Mouse (Mus musculus) gastrocnemius, adult 8-10 months (tissue): ENCODE results near the gene Hspb2. TPM values are rescaled to one million over a fixed set of nuclear protein-coding genes. Genes with fewer than 3 reads are reported as not detected.
A peak's percentile ranks its signal among the peaks of the same experiment; 100 is the strongest.

Experiments
- DNase-seq, 2 experiments: peaks; one replicate each; pipeline ENCODE4 v3.0.0; 2022; ENCODE audit warnings: low spot score in 2 of 2
- total RNA-seq, 4 experiments: library from RNA; stranded (reverse); gene quantifications; 2 replicates each; pipeline ENCODE4 v1.2.4; 2022

Hspb2 gene
- total RNA-seq = 100 to 1,000 TPM; 118 to 146 (median 133) TPM

GRCm38 (mm10) chr9:50752054-50752602 lies at the start of gene Hspb2:
Gene Hspb2 (minus strand): TSS chr9:50752354.
- DNase-seq = peak; percentile 59 to 70

GRCm38 (mm10) chr9:50800985-50801384 lies 48.8 kb upstream of the Hspb2 start:
- peak in 1 of 2 experiments; percentile 14 for DNase-seq

GRCm38 (mm10) chr9:50798368-50798767 lies 46.2 kb upstream of the Hspb2 start:
- DNase-seq = no peak

- no peak for DNase-seq
These were observed 45.5 kb upstream of the Hspb2 start for GRCm38 (mm10) chr9:50797641-50798040.

GRCm38 (mm10) chr9:50796776-50797175 lies 44.6 kb upstream of the Hspb2 start:
- no peak for DNase-seq

GRCm38 (mm10) chr9:50795266-50795665 lies 43.1 kb upstream of the Hspb2 start:
- DNase-seq = no peak

- DNase-seq = no peak
These were observed 30.0 kb upstream of the Hspb2 start for GRCm38 (mm10) chr9:50782155-50782554.

- no peak for DNase-seq
These were observed 24.1 kb upstream of the Hspb2 start for GRCm38 (mm10) chr9:50776162-50776760.

GRCm38 (mm10) chr9:50775662-50776126 lies 23.5 kb upstream of the Hspb2 start:
- no peak for DNase-seq

- peak; percentile 72 to 75 for DNase-seq
These were observed 22.9 kb upstream of the Hspb2 start, which contains the start of the genes Alg9 and 1110032A03Rik for GRCm38 (mm10) chr9:50774991-50775612. Gene Alg9 (plus strand): TSS chr9:50775019. Gene 1110032A03Rik (minus strand): TSS chr9:50775520.

- DNase-seq = no peak
These were observed 21.9 kb upstream of the Hspb2 start for GRCm38 (mm10) chr9:50774026-50774462.

GRCm38 (mm10) chr9:50770011-50770410 lies 17.9 kb upstream of the Hspb2 start:
- DNase-seq = no peak

- peak; percentile 95 to 96 for DNase-seq
These were observed 16.2 kb upstream of the Hspb2 start, which contains the start of gene Fdxacb1 for GRCm38 (mm10) chr9:50768107-50769002. Gene Fdxacb1 (plus strand): TSS chr9:50768236.

- DNase-seq = no peak
These were observed 15.5 kb upstream of the Hspb2 start for GRCm38 (mm10) chr9:50767531-50768106.

- DNase-seq = no peak
These were observed 11.2 kb upstream of the Hspb2 start for GRCm38 (mm10) chr9:50763331-50763730.

GRCm38 (mm10) chr9:50761520-50762243 lies 9.5 kb upstream of the Hspb2 start:
- DNase-seq = no peak

- DNase-seq = no peak
These were observed 4.6 kb upstream of the Hspb2 start for GRCm38 (mm10) chr9:50756711-50757110.

GRCm38 (mm10) chr9:50753947-50754346 lies 1.8 kb upstream of the Hspb2 start:
- DNase-seq = no peak

GRCm38 (mm10) chr9:50752784-50753615 lies 846 bp upstream of the Hspb2 start:
- DNase-seq = peak; percentile 93 to 95
